Mouse (Mus musculus) T-helper 2 cell (primary cell): ENCODE data around the gene Raph1.

Source experiments
- in situ Hi-C: fragments of 300-600 bp; cut with MboI, MseI; formaldehyde crosslinking; loops from one replicate; pipeline ENCODE4 v1.15.1; 2025; ENCODE audit warnings: high pct_unique_total_duplicates

The Raph1 gene

DNA sequence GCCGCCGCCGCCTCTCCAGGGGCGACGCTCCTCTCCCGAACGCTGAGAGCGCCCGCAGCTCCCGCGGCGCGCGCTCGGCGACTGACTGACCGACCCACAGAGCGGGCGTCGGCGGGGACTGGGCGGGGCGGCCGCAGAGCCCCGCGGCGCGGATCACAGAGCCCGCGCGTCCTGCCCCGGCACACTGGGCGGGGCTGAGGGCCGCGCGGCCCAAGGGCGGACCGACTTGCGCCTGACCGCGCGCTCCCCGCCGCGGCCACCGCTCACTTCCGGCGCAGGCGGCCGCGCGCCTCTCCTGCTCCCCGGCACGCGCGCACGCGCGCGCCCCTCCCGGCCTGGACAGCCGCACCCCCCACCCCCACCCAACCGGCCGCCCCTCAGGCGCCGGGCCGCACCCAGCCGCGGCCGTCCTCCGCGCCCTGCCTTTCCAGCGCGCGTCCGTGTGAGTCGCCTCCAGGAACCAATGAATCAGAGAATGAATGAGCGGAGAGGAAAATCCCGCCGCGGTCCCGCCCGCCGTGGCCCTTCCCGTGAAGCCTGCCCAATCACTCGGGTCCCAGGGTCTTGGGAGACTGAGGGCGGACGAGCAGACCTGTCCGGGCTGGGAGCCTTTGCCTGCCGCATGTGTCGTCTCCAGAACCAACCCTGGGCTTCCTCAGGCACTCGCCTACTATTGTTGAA, at the start of gene Raph1:
Raph1 (minus strand) TSS at position 474 of the 681 bp plus-strand sequence.
- in situ Hi-C loops, result no loop called here

DNA sequence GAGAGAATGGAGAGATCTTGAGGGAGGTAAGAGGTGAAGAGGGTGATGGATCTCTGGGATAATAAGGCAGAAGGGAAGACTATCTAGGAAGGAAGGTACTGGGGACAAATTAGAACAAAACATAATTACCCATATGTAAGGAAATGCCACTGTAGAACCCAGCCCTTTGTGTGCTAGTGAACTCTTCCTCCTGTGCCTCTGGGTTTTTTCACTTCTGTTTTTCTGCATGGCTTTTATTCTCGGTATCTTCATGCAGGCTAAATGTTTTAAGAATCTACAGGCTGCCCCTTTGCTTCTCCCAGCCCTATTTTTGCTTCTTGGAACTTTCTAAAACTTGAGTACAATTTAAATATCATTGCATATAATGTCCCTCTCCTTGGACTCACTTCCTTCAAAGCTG, 48.8 kb upstream of the Raph1 start:
- in situ Hi-C loops, result no loop called here

DNA sequence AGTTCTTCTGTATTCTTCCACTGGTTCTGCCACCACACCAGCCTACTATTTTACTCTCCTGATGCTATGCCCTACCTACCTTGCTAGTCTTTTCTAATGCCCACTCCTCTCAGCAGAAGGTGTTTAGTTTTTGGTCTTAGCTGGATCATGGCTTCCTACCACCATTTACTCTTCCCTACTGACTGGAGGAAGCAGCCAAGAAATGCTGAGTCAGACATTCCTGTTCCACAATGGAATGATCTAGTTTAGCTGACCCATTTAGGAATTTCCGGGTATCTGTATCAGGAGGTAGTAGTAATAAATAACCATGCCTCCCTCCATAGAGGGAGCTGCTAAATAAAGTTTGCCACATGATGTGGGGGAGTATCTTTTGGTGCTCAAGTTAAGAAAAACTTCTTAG, 48.0 kb upstream of the Raph1 start:
- in situ Hi-C loops, result no loop called here

DNA sequence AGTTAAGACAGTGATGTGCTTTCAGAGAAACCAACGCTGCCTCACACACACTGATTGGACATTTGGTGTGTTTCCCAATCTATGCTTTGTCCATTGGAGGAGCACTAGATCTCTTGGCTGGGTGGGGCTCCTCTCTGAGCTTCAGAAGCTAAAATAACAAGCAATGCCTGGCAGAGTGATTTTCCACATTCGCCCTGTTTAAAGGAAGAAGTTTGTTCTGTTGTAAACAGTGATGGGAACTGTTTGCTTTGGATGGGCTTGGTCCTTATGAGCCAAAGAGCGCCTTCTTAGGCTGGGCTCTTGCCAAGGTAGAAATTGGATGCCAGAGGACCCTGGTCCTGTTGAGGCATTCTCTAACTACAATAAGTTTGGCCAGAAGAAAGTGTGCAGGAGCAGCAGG, 45.1 kb upstream of the Raph1 start:
- in situ Hi-C loops, result no loop called here

DNA sequence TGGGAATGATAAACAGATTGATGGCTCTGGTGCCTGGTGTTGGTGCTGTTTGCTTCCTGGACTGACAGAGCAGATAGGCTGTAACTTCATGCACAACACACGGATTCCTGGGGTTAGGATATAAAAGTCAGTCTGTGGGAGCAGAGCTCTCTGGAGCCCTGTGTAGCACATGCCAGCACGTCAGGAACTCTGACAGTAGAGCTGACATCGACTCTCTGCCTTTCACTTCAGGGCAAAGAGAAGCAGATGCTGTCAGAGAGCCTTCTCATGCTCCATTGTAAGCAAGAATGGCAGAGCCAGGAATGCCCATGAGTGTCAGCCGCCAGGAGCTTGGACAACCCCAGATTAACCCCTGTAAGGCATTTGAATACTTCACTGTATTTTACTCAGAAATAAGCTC, 43.7 kb upstream of the Raph1 start:
- in situ Hi-C loops, result no loop called here

DNA sequence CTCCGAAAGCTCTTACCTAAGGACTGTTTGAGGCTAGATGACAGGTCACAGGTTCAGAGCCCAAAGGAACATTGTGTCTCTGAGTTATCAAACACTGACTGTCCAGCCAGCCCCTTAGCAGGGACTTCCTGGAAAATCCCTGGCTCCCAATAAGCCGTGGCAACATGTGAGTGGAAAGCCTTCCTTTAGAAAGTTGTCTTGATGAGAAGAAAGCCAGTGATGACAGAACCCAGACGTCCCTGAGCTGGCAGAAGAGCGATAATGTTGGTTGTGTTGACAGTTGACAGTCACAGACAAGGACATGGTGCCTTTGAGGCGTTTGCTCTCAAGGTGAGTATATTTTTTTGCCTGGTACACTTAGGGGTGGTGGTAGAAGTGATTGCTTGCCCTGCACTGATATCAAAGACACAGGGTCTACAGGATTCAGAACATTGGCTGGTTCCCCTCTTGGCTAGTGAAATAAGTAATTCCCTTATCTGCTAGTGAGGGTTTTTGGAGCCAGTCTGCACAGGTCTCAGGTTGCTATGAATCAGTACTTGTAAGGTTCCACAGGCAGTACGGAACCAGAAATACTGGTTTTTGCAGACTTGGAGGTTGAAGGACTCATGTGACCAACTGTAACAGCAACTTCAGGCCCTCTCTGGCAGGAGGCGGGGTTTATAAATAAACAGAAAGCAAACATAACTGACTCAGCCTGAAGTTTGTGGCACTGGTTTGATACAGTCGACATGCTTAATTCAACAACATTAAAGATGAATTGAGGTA, 42.3 kb upstream of the Raph1 start:
- in situ Hi-C loops, result no loop called here

DNA sequence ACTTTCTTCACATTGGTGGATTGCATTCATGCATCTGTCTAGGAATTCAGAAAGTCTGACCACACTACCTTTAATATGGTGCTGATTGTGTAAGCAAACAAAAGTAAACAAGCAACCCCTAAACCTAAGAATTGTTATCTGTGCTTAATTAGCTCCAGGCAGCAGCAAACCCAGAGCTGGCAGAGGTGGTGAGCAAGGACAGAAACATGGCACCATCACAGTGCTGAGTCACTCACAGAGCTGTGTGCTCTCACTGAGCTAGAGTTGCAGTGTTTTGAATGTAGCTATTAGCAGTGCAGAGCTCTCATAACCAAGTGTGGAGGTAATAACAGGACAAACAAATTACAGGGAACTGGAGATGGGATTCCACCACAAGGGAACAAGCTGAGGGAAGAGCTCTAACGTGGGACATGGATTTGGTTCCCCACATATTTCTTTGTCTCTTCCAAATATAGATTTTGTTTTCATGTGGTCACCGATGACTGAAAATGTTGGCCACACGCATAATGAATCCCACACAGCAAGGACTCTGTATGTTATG, 37.6 kb upstream of the Raph1 start:
- in situ Hi-C loops, result no loop called here

DNA sequence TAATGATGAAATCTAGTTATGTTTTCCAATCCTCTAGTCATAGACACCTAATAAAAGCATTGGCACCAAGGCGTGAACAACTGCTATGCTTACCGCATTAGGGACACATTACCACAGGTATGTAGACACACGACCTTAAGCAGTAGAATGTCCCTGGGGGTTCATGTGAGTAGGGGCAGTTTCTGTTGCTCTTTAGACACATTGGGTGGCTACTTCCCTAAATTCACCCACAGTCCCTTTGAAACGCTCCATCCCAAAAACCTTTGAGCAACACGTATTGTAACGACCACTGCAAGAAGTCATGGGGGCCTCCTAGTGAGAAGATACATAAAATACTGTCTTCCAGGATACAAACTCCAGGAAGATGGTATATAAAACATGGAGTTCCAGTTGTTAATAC, 33.8 kb upstream of the Raph1 start:
- in situ Hi-C loops, result no loop called here

DNA sequence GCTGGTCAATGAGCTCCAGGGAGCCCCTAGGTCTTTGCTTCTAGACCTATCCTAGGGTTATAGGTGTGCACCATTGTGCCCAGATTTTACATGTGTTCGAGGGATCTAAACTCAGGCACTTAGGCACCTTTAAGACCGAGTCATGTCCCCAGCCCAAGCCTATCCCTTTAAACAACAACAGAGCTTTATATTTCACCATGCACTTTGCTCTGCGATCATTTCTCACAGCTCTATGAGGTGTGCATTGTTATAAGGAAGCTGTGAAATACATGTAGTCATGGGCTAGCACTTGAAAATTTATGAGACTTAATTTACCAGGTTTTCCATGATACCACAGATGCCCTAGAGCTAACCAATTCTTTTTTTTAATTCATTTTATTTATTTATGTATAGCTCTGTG, 33.0 kb upstream of the Raph1 start:
- in situ Hi-C loops, result no loop called here

DNA sequence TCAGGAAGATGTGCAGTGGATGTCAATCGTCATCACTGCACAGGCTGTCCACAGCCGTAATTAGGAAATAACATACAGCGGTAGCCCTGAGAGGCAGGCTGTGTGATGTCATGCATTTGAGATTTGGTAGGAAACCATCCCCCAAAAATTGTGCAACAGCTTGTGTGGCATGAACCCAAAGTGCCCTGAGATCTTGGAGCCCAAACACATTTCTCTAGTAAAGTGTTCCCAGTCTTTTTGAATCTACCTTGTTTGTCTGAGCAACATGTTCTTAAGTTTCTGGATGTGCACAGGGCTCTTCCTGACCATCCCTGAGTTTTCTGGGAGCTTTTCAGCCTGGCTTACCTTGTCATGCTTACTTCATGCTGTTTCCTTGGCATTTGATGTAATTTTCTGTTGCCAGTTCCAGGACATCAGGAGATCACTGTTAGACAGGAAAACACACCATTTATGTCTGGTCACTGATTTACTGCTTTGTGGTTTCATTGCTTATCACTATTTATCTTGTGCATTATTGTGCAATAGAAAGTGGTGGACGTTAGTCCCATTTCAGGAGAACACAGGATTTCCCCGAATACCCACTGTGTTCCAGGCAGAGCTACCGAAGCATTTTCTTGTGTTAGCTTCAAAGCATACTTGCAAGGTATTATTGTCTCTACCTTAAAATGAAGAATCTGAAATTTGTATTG, 32.3 kb upstream of the Raph1 start:
- in situ Hi-C loops, result no loop called here

DNA sequence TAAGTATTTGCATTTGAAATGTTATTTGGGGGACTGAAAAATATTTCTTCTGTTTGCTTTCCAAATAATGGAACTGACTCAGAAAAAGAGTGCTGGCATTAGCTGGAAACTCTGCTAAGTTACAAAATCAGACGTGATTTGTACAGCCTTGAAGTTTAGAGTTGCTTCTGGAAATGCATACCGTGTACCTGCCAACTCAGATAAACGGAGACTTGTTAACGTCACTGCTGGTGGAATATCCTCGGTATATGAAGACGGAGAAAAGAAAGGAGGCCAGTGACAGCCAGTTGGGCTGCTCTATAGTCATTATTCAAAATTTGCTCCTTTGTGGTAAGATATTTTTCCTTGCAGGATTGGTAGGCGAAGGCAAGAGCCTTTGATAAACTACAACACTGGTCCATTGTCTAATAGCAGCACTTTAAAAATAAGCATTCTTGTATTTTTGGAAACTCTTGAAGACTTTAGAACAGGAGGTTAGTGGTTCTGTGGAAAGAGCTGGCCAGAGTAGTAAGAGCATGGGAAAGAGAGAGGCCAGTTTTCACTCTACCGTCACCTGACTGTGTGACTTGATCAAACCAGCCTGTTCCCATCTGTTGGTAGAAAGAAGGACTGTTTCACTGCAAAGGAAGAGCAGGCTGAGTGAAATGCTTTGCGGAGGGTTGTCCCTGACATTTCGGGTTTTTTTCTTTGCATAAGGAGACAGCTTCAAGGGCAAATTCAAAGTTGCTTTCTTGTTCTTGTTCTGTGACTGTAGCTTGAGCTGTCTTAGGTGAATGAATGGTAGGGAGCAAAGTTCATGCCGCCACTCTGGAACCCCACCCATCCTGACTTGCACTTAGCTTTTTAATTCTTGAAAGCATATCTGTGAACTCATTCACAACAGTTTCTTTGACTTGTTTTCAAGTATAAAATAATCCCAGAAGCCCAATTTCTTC, 29.7 kb upstream of the Raph1 start:
- in situ Hi-C loops, result no loop called here

DNA sequence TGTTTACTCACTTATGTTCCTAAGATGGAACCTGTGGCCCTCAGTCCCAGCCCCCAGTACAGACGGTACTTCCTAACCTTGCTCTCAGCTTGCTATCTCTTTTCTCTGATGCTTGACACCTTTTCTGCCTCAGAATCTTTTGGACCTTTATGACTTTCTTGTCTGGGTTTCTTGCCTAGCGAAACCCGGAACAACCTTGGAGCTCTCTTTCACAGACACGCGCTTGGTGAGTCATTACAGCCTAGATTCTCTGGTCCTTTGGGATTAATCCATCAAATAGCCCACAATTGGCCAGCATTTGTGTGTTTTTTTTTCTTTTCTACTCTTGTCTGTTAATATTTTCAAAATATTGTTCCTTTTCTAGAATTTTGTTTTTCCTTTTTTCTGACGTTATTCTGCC, 26.2 kb upstream of the Raph1 start:
- in situ Hi-C loops, result no loop called here

DNA sequence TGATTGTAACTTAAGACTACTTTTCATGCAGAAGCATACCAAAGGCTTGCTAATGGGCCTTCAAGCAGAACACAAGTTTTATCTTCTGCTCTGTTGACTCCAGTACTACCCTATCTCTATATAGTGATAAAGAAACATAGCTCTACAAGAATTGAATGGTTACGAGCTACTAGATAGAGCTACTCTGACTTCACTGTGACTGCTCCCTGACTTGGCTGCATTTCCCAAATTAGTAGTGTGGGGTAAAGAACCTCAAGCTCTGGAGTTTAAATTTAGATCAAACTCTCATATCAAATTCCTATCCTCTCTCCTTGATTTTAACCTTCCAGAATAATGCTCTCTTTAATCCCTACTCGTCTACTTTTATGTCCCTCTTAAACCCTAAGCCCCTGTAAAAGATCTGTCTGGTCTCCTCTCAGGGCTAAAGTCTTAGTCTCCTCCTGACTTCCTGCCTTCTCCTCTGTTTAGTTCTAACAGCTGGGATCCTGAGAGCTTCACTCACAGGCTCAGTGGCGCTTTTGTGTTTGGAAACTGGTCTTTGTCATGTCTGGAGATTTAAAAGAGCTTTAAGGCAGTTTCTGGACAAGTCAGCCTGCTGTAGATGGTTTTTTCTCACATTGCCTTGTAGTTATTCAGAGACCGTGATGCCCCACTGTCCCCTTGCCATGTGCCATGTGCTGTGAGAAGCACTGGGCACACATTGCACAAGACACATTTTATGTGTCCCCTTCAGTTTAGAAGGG, 22.2 kb upstream of the Raph1 start:
- in situ Hi-C loops, result no loop called here

DNA sequence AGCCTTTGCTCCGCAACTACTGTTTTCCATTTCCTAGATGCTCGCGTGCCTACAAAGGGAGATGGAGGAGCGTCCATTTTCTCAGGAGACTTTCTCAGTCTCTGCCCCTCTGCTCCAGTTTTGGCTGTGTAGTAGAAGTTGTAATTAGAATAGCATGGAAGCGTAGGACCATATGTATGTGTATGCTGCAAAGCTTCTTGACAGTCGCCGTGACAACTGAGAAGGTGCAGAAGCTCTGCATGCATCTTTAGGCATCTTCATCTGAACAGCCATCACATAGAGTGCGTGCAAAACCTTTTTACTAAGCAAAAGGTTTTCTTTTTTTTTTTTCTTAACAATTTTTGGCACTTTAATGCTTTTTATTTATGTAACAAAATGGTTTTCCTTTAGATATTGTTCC, 14.1 kb upstream of the Raph1 start:
- in situ Hi-C loops, result no loop called here

DNA sequence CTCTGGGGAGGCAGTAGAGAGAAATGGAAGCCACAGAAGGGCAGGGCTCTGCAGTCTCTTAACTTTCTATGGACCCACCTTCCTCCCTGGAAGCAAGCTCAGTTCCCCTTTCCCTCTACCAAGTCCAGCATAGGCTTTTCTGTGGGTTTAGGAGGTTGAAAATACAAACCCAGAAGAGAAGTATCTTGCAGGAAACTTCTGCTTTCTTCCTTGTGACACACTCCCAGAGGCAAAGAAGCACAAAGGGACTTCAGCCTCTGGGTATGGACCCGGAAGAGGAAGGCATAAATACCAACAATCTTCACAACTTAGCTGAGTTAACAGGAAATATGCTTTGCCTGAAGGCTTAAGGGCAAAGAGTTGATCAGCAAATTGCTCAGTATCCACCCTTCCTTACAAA, 13.0 kb upstream of the Raph1 start:
- in situ Hi-C loops, result no loop called here

DNA sequence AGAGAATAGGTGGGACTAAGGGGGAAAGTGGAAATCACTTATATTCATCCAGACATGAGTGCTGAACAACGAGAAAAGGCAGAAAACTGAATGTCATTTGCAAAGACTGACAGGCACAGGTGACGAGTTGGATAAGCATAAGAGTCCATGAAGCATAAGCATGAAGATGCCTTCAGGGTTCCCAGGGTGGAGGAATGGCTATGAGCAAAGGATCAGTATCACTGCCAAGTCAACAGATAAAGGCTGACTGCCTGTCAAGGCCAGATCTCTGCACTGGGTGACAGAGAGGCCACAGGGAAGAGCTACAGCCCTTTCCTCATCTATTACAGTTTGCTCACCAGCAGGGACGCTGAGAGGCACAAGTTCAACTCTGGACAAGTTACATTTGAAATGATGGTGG, 5.8 kb upstream of the Raph1 start:
- in situ Hi-C loops, result no loop called here

DNA sequence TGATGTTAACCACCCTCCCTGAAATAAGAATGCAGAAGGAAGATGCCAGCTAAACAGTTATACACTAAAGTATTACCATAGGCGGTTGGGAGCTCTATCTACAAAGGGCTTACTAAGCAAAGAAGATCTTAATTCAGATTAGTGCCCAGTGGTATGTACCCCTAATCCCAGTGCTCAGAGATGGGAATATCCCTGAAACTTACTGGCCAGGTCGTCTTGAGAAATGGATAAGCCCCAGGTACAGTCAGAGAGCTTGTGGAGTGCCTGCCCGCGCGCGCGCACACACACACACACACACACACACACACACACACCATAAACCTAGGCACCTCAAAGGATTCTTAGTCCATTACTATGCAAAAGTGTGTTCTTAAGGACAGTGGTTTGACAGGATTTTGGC, 2.8 kb upstream of the Raph1 start:
- in situ Hi-C loops, result no loop called here

DNA sequence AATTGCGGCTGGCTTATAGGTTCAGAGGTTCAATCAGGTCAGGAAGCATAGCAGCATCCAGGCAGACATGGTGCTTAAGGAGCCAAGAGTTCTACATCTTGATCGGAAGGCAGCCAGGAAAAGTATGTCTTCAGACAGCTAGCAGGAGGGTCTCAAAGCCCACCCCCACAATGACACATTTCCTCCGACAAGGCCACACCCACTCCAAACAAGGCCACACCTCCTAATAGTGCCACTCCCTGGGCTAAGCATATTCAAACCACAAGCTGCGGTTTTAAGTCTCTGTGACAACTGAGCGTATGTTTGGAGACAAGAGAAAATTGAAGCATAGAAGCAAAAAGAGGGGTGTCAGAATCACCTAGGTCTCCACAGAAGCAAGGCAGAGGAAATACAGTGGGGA, 2.3 kb upstream of the Raph1 start:
- in situ Hi-C loops, result no loop called here

DNA sequence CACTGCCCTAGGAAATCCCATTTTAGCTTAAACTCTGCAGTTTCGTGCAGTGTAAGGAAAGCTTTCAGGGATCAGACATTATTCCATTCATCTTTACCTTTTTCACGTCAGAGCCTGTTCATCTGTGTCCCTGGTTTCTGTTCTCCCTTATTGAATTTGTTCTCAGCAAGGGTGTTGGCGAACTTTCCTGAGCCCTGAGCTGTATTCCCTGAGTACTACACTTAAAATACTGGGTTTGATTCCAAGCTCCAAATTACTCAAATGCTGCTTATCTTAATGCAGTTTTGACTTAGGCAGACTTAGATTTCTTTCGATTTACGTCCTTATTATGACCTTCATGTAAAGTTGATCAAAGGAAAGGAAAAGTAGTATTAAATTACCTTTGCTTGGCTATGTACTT, 417 bp upstream of the Raph1 start:
- in situ Hi-C loops, result no loop called here

DNA sequence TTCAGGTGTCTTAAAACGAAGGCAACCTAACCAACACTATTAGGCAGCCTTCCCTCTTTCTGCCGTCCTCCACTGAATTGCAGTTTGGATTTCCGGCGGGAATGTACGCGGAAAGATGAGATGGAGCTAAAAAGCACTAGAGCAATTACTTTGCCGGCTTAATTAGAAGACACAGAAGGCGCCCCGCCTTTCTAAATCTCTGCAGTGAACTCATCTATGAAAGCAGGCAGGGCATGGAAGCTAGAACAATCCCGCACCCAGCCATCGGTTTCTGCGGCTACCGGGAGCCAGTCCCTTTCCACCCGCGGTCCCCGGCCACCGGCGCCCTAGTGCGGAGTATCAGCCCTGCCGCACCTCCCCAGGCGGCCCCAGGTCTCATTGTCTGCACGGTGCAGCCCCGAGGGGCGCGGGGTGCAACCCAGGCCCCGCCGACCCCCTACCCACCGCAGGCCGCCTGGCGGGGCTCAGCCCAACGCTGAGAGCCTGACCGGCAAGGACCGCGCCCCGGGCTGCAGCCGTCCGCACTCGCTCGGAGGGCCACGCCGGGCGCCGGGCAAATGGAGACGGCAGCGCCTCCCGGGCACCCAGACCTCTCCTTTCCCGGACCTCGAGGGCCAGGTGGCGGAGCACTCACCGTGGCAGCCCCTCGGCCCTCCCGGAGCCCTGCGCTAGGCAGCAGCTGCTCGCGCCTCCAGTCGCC, 823 bp downstream of the Raph1 start:
- in situ Hi-C loops, result no loop called here
